Mouse (Mus musculus) monocyte, adult 5-6 weeks (primary cell): ENCODE measurements around the gene Ism2. TPM values are rescaled to one million over a fixed set of nuclear protein-coding genes. Genes with fewer than 3 reads are reported as not detected.

Experiments
- ATAC-seq: fragments of 153-309, 156-312 bp; replicated peaks from 2 replicates; pipeline ENCODE4 v1.8.0; 2017; ENCODE audit warnings: mild to moderate bottlenecking; ENCODE audit not compliant: low TSS enrichment, insufficient number of reproducible peaks, severe bottlenecking, poor library complexity, low FRiP score
- total RNA-seq: library from RNA; stranded (forward); fragments of 200-1000, 200-491, 200-594 nt; gene quantifications from 3 replicates; pipeline ENCODE4 v1.2.3, GENCODE M21; 2017

The Ism2 gene
- total RNA-seq, 1 experiment from 2014 or later = not detected

DNA sequence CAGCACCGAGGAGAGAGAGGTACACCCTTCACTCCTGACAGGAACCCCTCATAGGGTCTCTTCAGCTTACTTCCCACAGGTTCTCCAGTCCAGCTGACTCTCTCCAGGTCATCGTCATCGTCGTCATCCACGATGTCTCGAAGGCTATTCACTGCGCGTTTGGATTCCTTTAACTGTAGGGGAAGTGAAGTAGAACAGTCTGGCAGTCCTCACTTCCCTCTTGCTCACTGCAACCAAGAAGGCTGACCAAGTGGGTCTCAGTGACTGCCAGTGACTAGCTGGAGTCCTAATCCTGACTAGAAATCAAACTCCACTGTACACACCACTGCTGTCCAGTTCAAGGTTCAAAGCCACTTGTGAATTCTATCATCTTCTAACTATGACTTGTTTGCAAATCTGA is 38.9 kb downstream of the Ism2 start:
- no peak for ATAC-seq

DNA sequence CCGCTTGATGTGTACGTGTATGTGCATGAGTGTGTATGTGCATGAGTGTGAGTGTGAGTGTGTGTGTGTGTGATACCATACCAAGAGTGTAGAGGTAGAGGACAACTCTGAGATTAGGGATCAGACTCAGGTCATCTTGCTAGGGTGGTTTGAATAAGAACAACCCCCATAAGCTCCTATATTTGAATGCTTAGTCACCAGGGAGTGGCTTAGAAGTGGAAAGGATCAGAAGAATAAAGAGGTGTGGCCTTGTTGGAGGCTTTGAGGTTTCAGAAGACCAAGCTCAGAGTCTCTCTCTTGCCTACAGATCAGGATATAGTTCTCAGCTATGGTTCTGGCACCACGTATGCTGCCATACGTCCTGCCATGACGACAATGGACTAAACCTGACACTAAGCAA is 42.9 kb downstream of the Ism2 start:
- no peak for ATAC-seq

DNA sequence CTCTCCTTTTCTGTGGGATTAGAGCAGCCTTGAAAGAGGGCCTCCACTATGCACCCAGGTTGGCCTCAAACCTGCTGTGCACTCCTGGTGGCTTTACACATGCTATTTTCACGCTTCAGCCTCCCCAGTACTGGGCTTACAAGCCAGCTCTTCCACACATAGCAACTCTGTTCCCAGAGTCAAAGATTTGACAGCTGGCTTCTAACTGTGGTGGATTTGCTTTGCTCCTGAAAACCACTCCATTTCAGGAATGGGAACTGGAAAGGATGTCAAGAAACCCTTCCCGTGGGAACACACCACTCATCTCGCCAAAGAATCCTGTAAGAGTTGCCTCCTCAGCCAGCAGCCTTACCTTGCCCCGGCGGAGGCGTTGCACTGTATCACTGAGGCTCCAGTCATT is 45.6 kb downstream of the Ism2 start:
- no peak for ATAC-seq

DNA sequence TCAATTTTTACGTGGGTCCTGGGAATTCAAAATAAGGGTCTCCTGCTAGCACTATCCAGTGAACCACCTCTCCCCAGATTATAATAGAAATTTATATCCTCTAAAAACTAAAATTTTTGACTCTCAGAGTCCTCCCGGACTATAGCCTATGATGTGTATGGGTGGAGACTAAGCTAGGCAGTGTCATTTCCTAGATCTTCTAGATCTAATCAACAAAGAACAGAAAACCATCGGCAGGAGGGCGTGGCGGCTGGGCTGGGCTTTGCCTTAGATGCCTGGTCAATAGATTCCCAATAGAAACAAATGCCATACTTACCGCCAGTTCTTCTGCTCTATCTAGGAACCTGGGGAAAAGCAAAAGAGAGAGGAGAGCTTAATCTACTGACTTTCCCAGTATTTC is 49.3 kb downstream of the Ism2 start:
- ATAC-seq = no peak

DNA sequence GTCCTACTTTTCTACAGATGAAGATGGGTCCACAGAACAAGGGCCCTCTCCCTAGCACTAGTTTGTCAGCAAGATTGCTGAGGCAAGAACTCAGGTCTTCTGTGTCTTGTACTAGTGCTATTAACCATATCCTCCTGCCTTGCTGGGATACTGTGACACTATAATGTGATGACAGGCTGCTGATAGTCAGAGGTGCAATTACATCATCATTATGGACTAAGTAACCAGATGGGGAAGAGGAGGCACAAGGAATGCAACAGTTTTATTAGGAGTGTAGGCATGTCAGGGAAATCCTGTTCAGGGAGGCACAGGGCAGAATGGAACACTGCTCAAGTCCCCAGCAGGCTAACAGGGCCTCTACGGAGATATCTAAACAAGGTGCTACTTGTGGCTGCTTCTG is 60.9 kb downstream of the Ism2 start, which contains the start of gene Noxred1:
Gene Noxred1, minus strand, starts transcription at position 101 of the 400 bp plus-strand sequence.
- no peak for ATAC-seq

DNA sequence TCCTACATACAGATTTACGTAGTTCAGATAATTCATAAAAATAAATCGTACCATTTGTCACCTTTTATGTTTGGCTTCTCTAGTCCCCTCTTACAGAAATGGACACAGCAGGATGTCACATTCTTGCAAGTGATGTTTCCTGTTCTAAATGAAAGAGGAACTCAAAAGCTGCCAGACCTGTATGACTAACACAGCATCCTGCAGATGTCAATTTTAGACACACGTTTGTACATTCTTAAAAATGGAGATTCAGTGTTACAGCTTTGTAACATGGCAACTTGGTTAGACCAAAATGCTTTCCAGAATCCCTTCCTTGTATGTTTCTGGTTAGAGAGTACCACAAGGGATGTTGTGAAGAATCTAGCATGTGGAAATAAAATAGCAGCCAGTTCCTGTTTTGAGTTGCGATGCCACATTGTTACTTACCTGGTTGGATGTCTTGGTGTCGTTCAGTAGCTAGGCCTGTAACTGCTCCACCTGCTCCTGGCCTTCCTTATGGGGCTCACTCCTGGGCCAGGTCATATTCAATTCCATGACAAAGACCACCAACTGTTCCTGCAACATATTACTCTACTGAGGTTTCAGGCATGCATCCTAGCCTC is 62.5 kb downstream of the Ism2 start:
- no peak for ATAC-seq

DNA sequence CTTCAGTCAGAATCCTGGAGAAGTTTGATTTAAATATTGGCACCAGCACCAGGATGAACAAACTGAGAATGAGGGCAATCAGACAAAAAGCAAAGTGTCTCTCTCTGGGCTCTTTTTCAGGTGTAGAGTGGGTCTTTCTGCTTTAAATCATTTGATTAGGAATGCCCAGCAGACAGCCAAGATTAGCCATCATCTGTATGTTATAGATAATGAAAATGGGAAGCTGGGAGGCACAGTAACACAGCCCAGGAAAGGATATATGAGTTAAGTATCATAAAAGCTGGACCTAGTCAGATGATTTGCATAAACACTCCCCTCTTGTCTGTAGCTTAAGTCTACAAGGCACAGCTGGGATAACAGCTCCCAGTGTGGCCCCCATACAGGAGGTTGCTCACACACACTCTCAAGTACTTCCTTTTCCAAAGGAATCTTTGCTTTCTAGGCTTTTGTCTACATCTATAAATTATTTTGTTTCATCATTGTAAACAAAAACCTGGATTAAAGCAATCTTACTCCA is 69.1 kb downstream of the Ism2 start:
- no peak for ATAC-seq

DNA sequence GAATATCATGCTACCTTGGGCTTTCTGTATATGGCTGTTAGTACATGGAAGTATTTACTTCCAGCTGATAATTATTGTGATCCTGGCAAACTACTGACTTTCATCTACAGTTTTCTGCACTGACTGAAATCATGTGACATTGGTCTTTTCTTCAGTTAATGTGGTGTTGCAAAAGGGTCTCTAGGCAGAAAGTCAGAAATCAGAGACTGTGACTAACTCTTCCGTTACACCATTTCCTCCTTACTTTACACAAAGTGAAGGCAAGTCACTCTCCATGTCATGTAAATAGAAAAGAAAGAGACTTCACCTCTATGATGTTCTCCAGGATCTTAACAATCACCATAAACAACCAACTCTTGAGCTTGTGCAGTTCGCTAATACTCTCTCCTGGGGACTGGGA is 69.9 kb downstream of the Ism2 start:
- ATAC-seq = no peak

Other genes with a start within 250 kb of the Ism2 start
- not detected in 3 replicates for gene Ngb, start 197.2 kb downstream of the Ism2 start, total RNA-seq
- 0.95 to 4.7 TPM (median 4.2 TPM) in 3 replicates for gene Gstz1, start 152.5 kb downstream of the Ism2 start, total RNA-seq
- gene Pomt2, start 151.7 kb downstream of the Ism2 start, total RNA-seq = 2.7 to 5.7 TPM (median 4.5 TPM) in 3 replicates
- gene Samd15, start 100.0 kb downstream of the Ism2 start, total RNA-seq = 0.39 TPM in 1 of 3 replicates, not detected in the others
- gene Tmed8, start 99.3 kb downstream of the Ism2 start, total RNA-seq = 7.8 to 21.7 TPM (median 12.4 TPM) in 3 replicates
- 0.29 to 0.86 TPM in 2 of 3 replicates, not detected in the other for gene Noxred1, start 61.0 kb downstream of the Ism2 start, total RNA-seq
- gene Vipas39, start 33.4 kb downstream of the Ism2 start, total RNA-seq = 29.4 to 34.9 TPM (median 34.6 TPM) in 3 replicates
- 175 to 197 TPM (median 181 TPM) in 3 replicates for gene Ahsa1, start 33.2 kb downstream of the Ism2 start, total RNA-seq
- 143 to 275 TPM (median 270 TPM) in 3 replicates for gene Sptlc2, start 88.7 kb upstream of the Ism2 start, total RNA-seq
- 58.5 to 81.5 TPM (median 77.2 TPM) in 3 replicates for gene Slirp, start 144.2 kb upstream of the Ism2 start, total RNA-seq
- gene Alkbh1, start 144.3 kb upstream of the Ism2 start, total RNA-seq = 29.1 to 63.3 TPM (median 38.0 TPM) in 3 replicates
- 144 to 150 TPM (median 147 TPM) in 3 replicates for gene Snw1, start 172.6 kb upstream of the Ism2 start, total RNA-seq
- gene Gm5788, start 195.0 kb upstream of the Ism2 start, total RNA-seq = not detected in 3 replicates
- gene Gm8300, start 214.6 kb upstream of the Ism2 start, total RNA-seq = not detected in 3 replicates